Mouse (Mus musculus): Measurements from ENCODE around the gene Cd44. TPM values are rescaled to one million over a fixed set of nuclear protein-coding genes. Genes with fewer than 3 reads are reported as not detected.

The Cd44 gene
- polyA plus RNA-seq (2021; fragmentation: Nextera tagmentation) = 1.9 and 2.7 TPM in 2 replicates
- long read RNA-seq, experiment 1, transcript Cd44-203 (9 exons, 2,848 nt) = major isoform, 5 of 6 reads
- long read RNA-seq, experiment 1, partial matches to known transcripts = 0 of 6 reads
- long read RNA-seq, experiment 1, other reads (novel, unspliced or antisense) = 1 of 6 reads
- long read RNA-seq, experiment 2, transcript Cd44-203 (9 exons, 2,848 nt) = major isoform, 10 of 11 reads
- long read RNA-seq, experiment 2, partial matches to known transcripts = 1 of 11 reads
- long read RNA-seq, experiment 2, other reads (novel, unspliced or antisense) = 0 of 11 reads

GRCm38 (mm10) chr2:102900875-102901827 lies at the start of gene Cd44:
Gene Cd44 (minus strand): TSS chr2:102901665.

Other genes starting within 250 kb of the Cd44 start
- gene Slc1a2, start 243.0 kb downstream of the Cd44 start, polyA plus RNA-seq (2021; fragmentation: Nextera tagmentation) = 190 and 210 TPM in 2 replicates
- gene Pdhx, start 171.8 kb upstream of the Cd44 start, polyA plus RNA-seq (2021; fragmentation: Nextera tagmentation) = 55.9 and 56.8 TPM in 2 replicates
- gene Apip, start 172.0 kb upstream of the Cd44 start, polyA plus RNA-seq (2021; fragmentation: Nextera tagmentation) = 41.4 and 55.3 TPM in 2 replicates

All from layer of hippocampus, adult 6 months (tissue).